Mouse (Mus musculus): ENCODE results near the gene Gm49630.
"Not testable (repeated sequence)": the region's sequence is repeated elsewhere in the genome, so short reads cannot be mapped to it uniquely, and the experiment has no call there.

GRCm38 (mm10) chr17:7386016-7386415 lies 14.2 kb upstream of the Gm49630 start:
- not testable (repeated sequence) for TF ChIP-seq CTCF (IDR thresholded peaks at IDR 0.05; ENCODE audit: low read depth, low read length); POLR2A (IDR thresholded peaks at IDR 0.05; ENCODE audit: insufficient read depth, low read length)
